Mouse (Mus musculus) lung, adult 2 months (tissue): ENCODE results near the gene Nfic.
A peak's percentile ranks its signal among the peaks of the same experiment; 100 is the strongest.

Source experiments
- CTCF ChIP-seq: fragments of 200-500 bp; IDR thresholded peaks from 2 replicates; pipeline ENCODE4 v1.5.1; 2011; ENCODE audit warnings: mild to moderate bottlenecking, low read length, control low read depth; ENCODE audit not compliant: insufficient read depth
- POLR2A ChIP-seq: fragments of 200-500 bp; IDR thresholded peaks from 2 replicates; pipeline ENCODE4 v1.6.1; 2011; ENCODE audit warnings: low read depth, mild to moderate bottlenecking, control low read depth, low read length, borderline replicate concordance; ENCODE audit errors: extremely low read depth

DNA sequence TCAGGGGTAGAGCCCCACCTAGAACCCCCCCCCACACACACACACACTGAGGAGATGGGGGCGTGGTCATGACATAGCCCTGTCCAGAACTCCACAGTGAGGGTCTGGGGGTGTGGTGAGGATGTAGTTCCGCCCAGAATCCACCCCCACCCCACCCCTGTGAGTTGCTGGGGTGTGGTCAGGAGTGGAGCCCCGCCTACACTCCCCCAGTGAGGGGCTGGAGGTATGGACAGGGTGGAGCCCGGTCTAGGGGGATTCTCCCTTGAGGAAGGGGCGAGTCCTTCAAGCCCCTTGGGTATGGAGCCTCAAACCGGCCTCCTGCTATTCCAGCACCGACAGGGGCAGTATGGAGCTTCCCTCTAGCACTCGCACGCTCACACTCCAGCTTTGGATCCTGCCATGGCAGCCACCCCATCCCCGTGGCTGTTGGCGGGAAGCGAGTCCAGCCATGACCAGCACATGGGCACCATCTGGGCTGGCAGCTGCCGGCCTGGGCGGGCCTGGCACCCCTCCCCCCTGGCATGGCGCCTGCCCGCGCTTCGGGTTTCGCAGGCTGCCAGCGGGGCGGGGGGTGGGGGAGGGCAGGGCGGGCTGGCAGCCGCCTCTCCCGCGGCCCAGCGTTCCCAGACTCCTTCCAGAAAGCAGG lies 38.7 kb downstream of the Nfic start:
- TF ChIP-seq CTCF (peak; percentile 59), POLR2A (no peak)
